Mouse (Mus musculus) megakaryocyte, embryonic 14.5 days (primary cell): ENCODE results near the gene Itprid2.

Experiments used
- FLI1 ChIP-seq: IDR thresholded peaks from 2 replicates; pipeline ENCODE4 v1.6.1; 2012; ENCODE audit warnings: low read length, inconsistent platforms, mixed read lengths
- GATA1 ChIP-seq: IDR thresholded peaks from 3 replicates; pipeline ENCODE4 v1.6.1; 2012; ENCODE audit warnings: mixed read lengths, low read length, inconsistent platforms, borderline replicate concordance

- TF ChIP-seq FLI1 = no peak
- TF ChIP-seq GATA1 = no peak
Measured at GRCm38 (mm10) chr2:79722415-79722814, 87.3 kb downstream of the Itprid2 start.
